Mouse (Mus musculus) hindbrain, embryonic 12.5 days (tissue): ENCODE measurements at regions not wholly inside any gene's neighbourhood (a gene's known extent, or its start where the extent isn't known, plus 50 kb on each side); places are given as distances from the start of the nearest gene placed in this dataset.

Source experiments
- ATAC-seq: fragments of 200-750 bp; cut with Nextera tagmentation; 2 replicates; pipeline ENCODE4 v1.8.0; 2017; ENCODE audit warnings: moderate TSS enrichment; ENCODE audit not compliant: low FRiP score
- H3K27ac ChIP-seq: fragments of 300-500 bp; sonication (generic); 2 replicates; pipeline ENCODE4 v1.5.1; 2016; ENCODE audit warnings: mild to moderate bottlenecking
- H3K27me3 ChIP-seq: fragments of 300-500 bp; sonication (generic); 2 replicates; pipeline ENCODE4 v1.6.1; 2016; ENCODE audit warnings: mild to moderate bottlenecking
- H3K36me3 ChIP-seq: fragments of 300-500 bp; sonication (generic); 2 replicates; pipeline ENCODE4 v1.6.1; 2016; ENCODE audit warnings: mild to moderate bottlenecking
- H3K4me1 ChIP-seq: fragments of 300-500 bp; sonication (generic); 2 replicates; pipeline ENCODE4 v1.6.1; 2016
- H3K4me2 ChIP-seq: fragments of 300-500 bp; sonication (generic); replicated peaks from 2 replicates; pipeline ENCODE4 v1.6.1; 2016; ENCODE audit warnings: mild to moderate bottlenecking
- H3K4me3 ChIP-seq: fragments of 300-500 bp; sonication (generic); 2 replicates; pipeline ENCODE4 v1.5.1; 2016; ENCODE audit warnings: mild to moderate bottlenecking
- H3K9ac ChIP-seq: fragments of 300-500 bp; sonication (generic); 2 replicates; pipeline ENCODE4 v1.6.1; 2016; ENCODE audit warnings: mild to moderate bottlenecking, moderate library complexity
- H3K9me3 ChIP-seq: fragments of 300-500 bp; sonication (generic); replicated peaks from 2 replicates; pipeline ENCODE4 v1.6.1; 2016; ENCODE audit warnings: mild to moderate bottlenecking
- WGBS: fragments of 180-500 bp; shearing (Covaris S2); methylation state at CpG from one replicate; pipeline ENCODE4 v1.1.7; 2016; 5-methylcytosine and 5-hydroxymethylcytosine counted together

GRCm38 (mm10) chr10:9569277-9569676 lies 105.7 kb downstream of the Samd5 start:
- Histone ChIP-seq H3K4me1 (no peaks in the 10 kb centered on the region), H3K27me3 (no peaks in the 10 kb centered on the region), H3K4me2 (no peak overlapping the region), H3K27ac (no peak overlapping the region), H3K9ac (no peak overlapping the region), H3K4me3 (no peak overlapping the region), H3K36me3 (no peaks in the 10 kb centered on the region), H3K9me3 (no peaks in the 10 kb centered on the region)
- 57% methylated on average over 4 of the region's 4 CpGs for WGBS
- ATAC-seq: no peak

DNA sequence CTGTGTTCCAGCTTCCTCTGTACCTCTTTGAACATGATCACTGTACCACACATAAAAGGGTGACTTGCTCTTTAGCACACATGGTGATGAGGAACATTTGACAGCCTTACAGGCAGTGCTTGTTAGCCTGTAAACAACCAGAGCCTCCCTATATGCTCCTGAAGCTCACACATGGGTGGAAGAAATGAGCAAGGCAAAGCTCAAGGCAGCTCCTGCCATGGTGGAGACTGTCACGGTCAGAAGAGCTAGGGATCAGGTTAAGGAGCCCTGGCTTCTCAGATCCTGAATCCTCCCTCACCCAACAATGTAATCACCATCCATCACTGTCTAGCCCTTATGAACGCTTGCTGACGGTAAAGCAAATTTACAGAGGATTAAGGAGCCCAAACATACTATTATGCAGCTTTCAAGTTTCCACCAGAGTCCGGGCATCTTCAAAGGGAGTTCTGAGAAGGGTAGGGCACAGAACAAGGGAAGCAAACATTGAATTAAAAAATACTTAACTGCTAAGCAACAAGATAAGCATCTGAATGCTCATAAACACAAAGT lies 117.4 kb downstream of the Samd5 start:
- H3K4me3 ChIP-seq: no peak overlapping the region
- H3K4me1 ChIP-seq: peaks cover 8% of the 10 kb centered on the region
- no peak overlapping the region for H3K9ac ChIP-seq
- ATAC-seq: no peak
- no peaks in the 10 kb centered on the region for H3K9me3 ChIP-seq
- 18% methylated on average over 4 of the region's 4 CpGs for WGBS
- no peak overlapping the region for H3K27ac ChIP-seq
- H3K27me3 ChIP-seq: no peaks in the 10 kb centered on the region
- H3K36me3 ChIP-seq: no peaks in the 10 kb centered on the region
- H3K4me2 ChIP-seq: no peak overlapping the region

- ATAC-seq: no peak
- Histone ChIP-seq H3K27ac (no peak overlapping the region), H3K4me3 (no peak overlapping the region), H3K4me2 (no peak overlapping the region), H3K27me3 (no peaks in the 10 kb centered on the region), H3K9ac (no peak overlapping the region), H3K36me3 (no peaks in the 10 kb centered on the region), H3K9me3 (no peaks in the 10 kb centered on the region), H3K4me1 (peaks cover 8% of the 10 kb centered on the region)
- WGBS: 68% methylated on average over 1 of the region's 1 CpGs
These were observed 117.9 kb downstream of the Samd5 start for GRCm38 (mm10) chr10:9557092-9557491.

- Histone ChIP-seq H3K9me3 (no peaks in the 10 kb centered on the region), H3K4me2 (no peak overlapping the region), H3K36me3 (no peaks in the 10 kb centered on the region), H3K27me3 (no peaks in the 10 kb centered on the region), H3K4me3 (no peak overlapping the region), H3K4me1 (peaks cover 8% of the 10 kb centered on the region), H3K9ac (no peak overlapping the region), H3K27ac (no peak overlapping the region)
- 10% methylated on average over 3 of the region's 3 CpGs for WGBS
- no peak for ATAC-seq
These were observed 121.1 kb downstream of the Samd5 start for GRCm38 (mm10) chr10:9553946-9554345.

DNA sequence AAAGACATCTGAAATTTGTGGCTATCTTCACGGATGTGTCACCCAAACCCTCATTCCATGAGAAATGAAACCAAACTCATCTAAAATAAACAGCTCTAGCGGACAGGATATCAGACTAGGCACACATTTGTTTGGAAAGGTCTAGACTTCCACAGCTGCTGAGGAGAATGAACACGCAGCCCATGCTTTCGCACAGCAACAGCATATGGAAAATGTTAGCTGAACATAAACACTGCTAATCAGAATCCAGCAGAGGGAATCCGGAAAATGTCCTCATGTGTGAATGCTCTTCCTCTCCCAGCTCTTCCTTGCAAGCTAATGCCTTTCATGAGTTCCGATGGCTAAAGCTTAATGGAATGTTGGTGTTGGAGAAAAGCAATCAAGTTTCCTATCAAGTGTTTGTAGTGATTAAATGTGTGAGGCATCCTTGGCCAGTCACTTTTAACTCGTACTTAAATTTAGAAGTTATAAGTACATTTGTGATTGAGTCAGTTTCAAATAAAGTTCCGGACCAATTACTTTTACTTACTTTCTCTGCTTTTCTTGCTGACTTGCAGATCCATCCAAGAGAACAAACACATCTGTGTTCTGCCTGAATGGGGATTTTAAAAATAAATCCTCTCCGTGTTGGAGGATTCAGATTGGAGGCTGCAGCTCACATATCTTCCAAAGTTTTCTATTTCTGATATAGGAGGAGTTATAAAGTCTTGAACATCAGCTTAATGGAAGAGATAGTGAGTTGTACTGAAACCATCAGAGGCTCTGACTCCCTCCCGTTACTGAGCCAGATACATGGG lies 124.9 kb downstream of the Samd5 start:
- Histone ChIP-seq H3K4me2 (no peak overlapping the region), H3K36me3 (no peaks in the 10 kb centered on the region), H3K27ac (no peak overlapping the region), H3K27me3 (no peaks in the 10 kb centered on the region), H3K9me3 (no peaks in the 10 kb centered on the region), H3K4me1 (peaks cover 10% of the 10 kb centered on the region), H3K9ac (no peak overlapping the region), H3K4me3 (no peak overlapping the region)
- ATAC-seq: no peak
- WGBS: 74% methylated on average over 10 of the region's 10 CpGs

- Histone ChIP-seq H3K36me3 (no peaks in the 10 kb centered on the region), H3K27me3 (no peaks in the 10 kb centered on the region), H3K9ac (no peak overlapping the region), H3K4me2 (no peak overlapping the region), H3K4me3 (no peak overlapping the region), H3K9me3 (no peaks in the 10 kb centered on the region), H3K27ac (no peak overlapping the region), H3K4me1 (peaks cover 17% of the 10 kb centered on the region)
- peak; percentile 71; the same call in 1 of the 2 replicates for ATAC-seq
- WGBS: 55% methylated on average over 6 of the region's 6 CpGs
These were observed 129.2 kb downstream of the Samd5 start for GRCm38 (mm10) chr10:9545807-9546206.

DNA sequence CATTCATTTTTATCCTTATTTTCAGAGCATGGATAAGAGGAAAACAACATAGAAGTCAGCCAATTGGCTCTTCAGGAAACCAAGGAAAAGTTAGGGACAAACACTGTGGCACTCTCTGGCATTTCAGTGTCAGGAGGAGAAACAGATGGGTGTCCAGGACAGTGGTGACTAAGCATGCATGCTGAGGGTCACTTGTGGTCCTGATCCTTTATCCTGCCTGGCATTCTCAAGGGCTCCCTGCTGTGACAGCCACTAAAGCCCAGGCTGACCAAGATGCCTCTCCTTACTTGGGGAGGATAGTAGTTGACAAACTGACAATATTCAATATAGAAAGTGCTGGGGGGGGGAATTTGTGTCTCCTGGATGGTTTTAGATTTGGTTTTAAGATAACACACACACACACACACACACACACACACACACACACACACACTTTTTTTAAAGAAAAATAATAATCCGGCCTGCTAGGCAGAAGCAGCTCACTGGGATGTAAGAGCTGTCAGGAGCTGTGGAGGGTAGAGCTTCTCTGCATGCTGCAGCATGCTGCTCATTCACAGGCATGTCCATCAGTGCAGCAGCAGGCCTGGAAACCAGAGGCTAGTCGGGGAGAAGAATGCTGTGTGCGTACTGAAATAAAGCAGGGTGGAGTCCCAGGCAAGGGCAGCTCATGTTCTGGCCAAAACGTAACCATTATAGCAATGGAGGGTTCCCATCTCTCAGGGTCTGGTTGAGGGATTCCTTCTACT lies 130.8 kb downstream of the Samd5 start:
- no peaks in the 10 kb centered on the region for H3K27me3 ChIP-seq
- H3K4me3 ChIP-seq: no peak overlapping the region
- WGBS: 39% methylated on average over 4 of the region's 4 CpGs
- ATAC-seq: no peak
- no peak overlapping the region for H3K4me2 ChIP-seq
- peaks cover 17% of the 10 kb centered on the region for H3K4me1 ChIP-seq
- no peak overlapping the region for H3K27ac ChIP-seq
- H3K9me3 ChIP-seq: no peaks in the 10 kb centered on the region
- no peak overlapping the region for H3K9ac ChIP-seq
- no peaks in the 10 kb centered on the region for H3K36me3 ChIP-seq

GRCm38 (mm10) chr10:9541579-9541978 lies 133.4 kb downstream of the Samd5 start:
- H3K9me3 ChIP-seq: no peaks in the 10 kb centered on the region
- H3K27me3 ChIP-seq: no peaks in the 10 kb centered on the region
- peaks cover 17% of the 10 kb centered on the region for H3K4me1 ChIP-seq
- no peak overlapping the region for H3K4me2 ChIP-seq
- H3K9ac ChIP-seq: no peak overlapping the region
- H3K4me3 ChIP-seq: no peak overlapping the region
- ATAC-seq: no peak
- 91% methylated on average over 1 of the region's 1 CpGs for WGBS
- H3K36me3 ChIP-seq: no peaks in the 10 kb centered on the region
- H3K27ac ChIP-seq: no peak overlapping the region

GRCm38 (mm10) chr10:9537686-9538085 lies 137.3 kb downstream of the Samd5 start:
- Histone ChIP-seq H3K4me2 (no peak overlapping the region), H3K27ac (no peak overlapping the region), H3K9me3 (no peaks in the 10 kb centered on the region), H3K36me3 (no peaks in the 10 kb centered on the region), H3K27me3 (no peaks in the 10 kb centered on the region), H3K9ac (no peak overlapping the region), H3K4me1 (peaks cover 11% of the 10 kb centered on the region), H3K4me3 (no peak overlapping the region)
- ATAC-seq: no peak
- WGBS: 85% methylated on average over 3 of the region's 3 CpGs

GRCm38 (mm10) chr10:9534552-9534951 lies 140.5 kb downstream of the Samd5 start:
- Histone ChIP-seq H3K9me3 (no peaks in the 10 kb centered on the region), H3K9ac (no peak overlapping the region), H3K4me3 (no peak overlapping the region), H3K27me3 (no peaks in the 10 kb centered on the region), H3K27ac (no peak overlapping the region), H3K4me1 (peaks cover 13% of the 10 kb centered on the region), H3K36me3 (no peaks in the 10 kb centered on the region), H3K4me2 (no peak overlapping the region)
- peak; percentile 52; the same call in 1 of the 2 replicates for ATAC-seq
- WGBS: 55% methylated on average over 8 of the region's 8 CpGs

GRCm38 (mm10) chr10:9533283-9533682 lies 141.7 kb downstream of the Samd5 start:
- no peak for ATAC-seq
- H3K36me3 ChIP-seq: no peaks in the 10 kb centered on the region
- no peaks in the 10 kb centered on the region for H3K9me3 ChIP-seq
- no peak overlapping the region for H3K9ac ChIP-seq
- H3K4me2 ChIP-seq: no peak overlapping the region
- no peak overlapping the region for H3K27ac ChIP-seq
- WGBS: 13% methylated on average over 2 of the region's 2 CpGs
- H3K4me1 ChIP-seq: peaks cover 13% of the 10 kb centered on the region
- no peaks in the 10 kb centered on the region for H3K27me3 ChIP-seq
- H3K4me3 ChIP-seq: no peak overlapping the region

GRCm38 (mm10) chr10:9531931-9532330 lies 143.1 kb downstream of the Samd5 start:
- no peak overlapping the region for H3K4me3 ChIP-seq
- H3K9me3 ChIP-seq: no peaks in the 10 kb centered on the region
- no peak for ATAC-seq
- no peak overlapping the region for H3K27ac ChIP-seq
- H3K27me3 ChIP-seq: no peaks in the 10 kb centered on the region
- 53% methylated on average over 5 of the region's 5 CpGs for WGBS
- H3K9ac ChIP-seq: no peak overlapping the region
- H3K36me3 ChIP-seq: no peaks in the 10 kb centered on the region
- H3K4me1 ChIP-seq: peaks cover 13% of the 10 kb centered on the region
- H3K4me2 ChIP-seq: no peak overlapping the region
